Mouse (Mus musculus) heart, postnatal 0 days (tissue): Measurements from ENCODE around the gene Phf24. TPM values are rescaled to one million over a fixed set of nuclear protein-coding genes. Genes with fewer than 3 reads are reported as not detected.

Source experiments
- ATAC-seq: fragments of 200-750 bp; cut with Nextera tagmentation; 2 replicates; pipeline ENCODE4 v1.8.0; 2017; ENCODE audit warnings: low read depth, moderate number of reproducible peaks, moderate library complexity; ENCODE audit not compliant: insufficient read depth
- DNase-seq: peaks from one replicate; pipeline ENCODE4 v3.0.0-alpha.2; 2016; ENCODE audit warnings: low spot score
- H3K27ac ChIP-seq: fragments of 300-500 bp; sonication (generic); 2 replicates; pipeline ENCODE4 v1.5.1; 2014; ENCODE audit warnings: low read depth, mild to moderate bottlenecking
- H3K27me3 ChIP-seq: fragments of 300-500 bp; sonication (generic); 2 replicates; pipeline ENCODE4 v1.6.1; 2014; ENCODE audit warnings: low read length, mixed read lengths; ENCODE audit not compliant: control insufficient read depth, insufficient read depth
- H3K36me3 ChIP-seq: fragments of 300-500 bp; sonication (generic); replicated peaks from 2 replicates; pipeline ENCODE4 v1.6.1; 2014; ENCODE audit warnings: low read length, mixed read lengths; ENCODE audit not compliant: control insufficient read depth, insufficient read depth
- H3K4me1 ChIP-seq: fragments of 300-500 bp; sonication (generic); 2 replicates; pipeline ENCODE4 v1.6.1; 2014; ENCODE audit warnings: antibody characterized with exemption; ENCODE audit not compliant: control insufficient read depth, insufficient read depth
- H3K4me2 ChIP-seq: fragments of 300-500 bp; sonication (generic); 2 replicates; pipeline ENCODE4 v1.6.1; 2014; ENCODE audit warnings: low read depth, mild to moderate bottlenecking, low read length, moderate library complexity
- H3K4me3 ChIP-seq: fragments of 300-500 bp; sonication (generic); 2 replicates; pipeline ENCODE4 v1.5.1; 2014; ENCODE audit warnings: low read depth, low read length
- H3K9ac ChIP-seq: fragments of 300-500 bp; sonication (generic); replicated peaks from 2 replicates; pipeline ENCODE4 v1.6.1; 2014; ENCODE audit warnings: low read depth, low read length, mixed read lengths
- H3K9me3 ChIP-seq: fragments of 300-500 bp; sonication (generic); replicated peaks from 2 replicates; pipeline ENCODE4 v1.6.1; 2016; ENCODE audit warnings: low read length; ENCODE audit not compliant: control insufficient read depth
- CTCF ChIP-seq: IDR thresholded peaks from 2 replicates; pipeline ENCODE4 v1.5.1; 2016; ENCODE audit warnings: antibody characterized with exemption, control low read depth, low read depth
- EP300 ChIP-seq: IDR thresholded peaks from 2 replicates; pipeline ENCODE4 v1.6.1; 2016; ENCODE audit warnings: antibody characterized with exemption, low read depth
- WGBS: fragments of 180-500 bp; shearing (Covaris S2); extraction: QIAGEN DNeasy Blood & Tissue Kit; methylation state at CpG from one replicate; pipeline ENCODE4 v1.1.7; 2014; 5-methylcytosine and 5-hydroxymethylcytosine counted together
- polyA plus RNA-seq: library from polyadenylated mRNA; unstranded; fragments of >200 nt; fragmentation: Nextera tagmentation; extraction: Ambion mirVana; gene quantifications from 2 replicates; pipeline ENCODE4 v1.2.1, GENCODE M21; 2015
- total RNA-seq: library from RNA; depleted of rRNA; stranded (reverse); fragments of >200 nt; gene quantifications from 2 replicates; pipeline ENCODE4 v1.2.3, GENCODE M21; 2014; ENCODE audit warnings: low replicate concordance; rRNA removed

Phf24 gene
- total RNA-seq (4.1 and 13.2 TPM in 2 replicates), polyA plus RNA-seq (5.0 and 5.3 TPM in 2 replicates)

DNA sequence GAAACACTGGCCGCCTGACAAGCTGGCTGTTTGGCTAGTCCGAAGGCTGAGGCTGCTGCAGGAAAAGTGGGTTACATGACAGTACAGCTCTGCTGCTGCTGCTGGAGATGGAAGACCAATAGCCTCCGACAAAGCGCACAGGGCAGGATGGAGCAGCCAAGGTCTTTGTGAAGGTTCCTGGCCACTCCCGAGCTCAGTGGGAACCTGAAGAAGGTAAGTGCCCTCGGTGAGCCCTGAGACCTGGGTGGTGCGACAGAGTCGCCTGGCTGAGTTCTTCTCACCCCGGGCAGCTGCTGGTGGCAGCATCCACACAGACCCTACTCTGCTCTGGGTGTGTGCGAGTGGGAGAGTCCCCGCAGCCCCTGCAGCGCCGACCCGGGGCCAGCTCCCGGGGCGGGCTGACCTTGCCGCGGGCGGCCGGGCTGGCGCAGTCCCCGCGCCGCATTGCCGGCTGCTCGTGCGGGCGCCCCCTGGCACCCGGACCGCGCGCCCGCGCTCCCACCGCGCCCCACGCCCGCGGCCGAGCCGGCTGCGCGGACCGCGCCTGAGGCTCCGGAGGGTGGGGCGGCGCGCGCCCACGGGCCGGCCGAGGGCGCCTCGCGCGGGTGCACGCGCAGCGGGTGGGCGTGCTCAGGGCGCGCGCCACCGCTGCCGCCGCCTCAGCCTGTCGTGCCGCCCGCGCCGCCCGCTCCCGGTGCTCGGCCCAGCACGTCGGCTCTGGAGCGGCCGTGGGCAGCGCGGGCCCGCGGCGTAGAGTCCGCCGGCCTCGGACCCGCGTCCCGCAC, at the start of gene Phf24:
Phf24 (plus strand) TSS at position 44 of the 785 bp plus-strand sequence.
- Histone ChIP-seq H3K27me3 (peaks cover 34% of the 10 kb centered on the region), H3K36me3 (no peaks in the 10 kb centered on the region), H3K4me3 (peak within 1 kb of the TSS; percentile 73), H3K27ac (peak within 1 kb of the TSS; percentile 39; the same call in 1 of the 2 replicates), H3K9me3 (no peaks in the 10 kb centered on the region), H3K4me1 (no peaks in the 10 kb centered on the region), H3K9ac (peak within 1 kb of the TSS; percentile 73), H3K4me2 (peak within 1 kb of the TSS; percentile 93)
- WGBS = 1% methylated on average over 48 of the region's 90 CpGs
- TF ChIP-seq CTCF (no peak), EP300 (no peak)
- peak; percentile 80 for ATAC-seq
- DNase-seq = peak; percentile 44

- ATAC-seq = no peak
- Histone ChIP-seq H3K4me2 (no peak overlapping the region), H3K27me3 (no peaks in the 10 kb centered on the region), H3K4me1 (no peaks in the 10 kb centered on the region), H3K4me3 (no peak overlapping the region), H3K27ac (no peak overlapping the region), H3K9me3 (no peaks in the 10 kb centered on the region), H3K36me3 (no peaks in the 10 kb centered on the region), H3K9ac (no peak overlapping the region)
- TF ChIP-seq EP300 (no peak), CTCF (no peak)
- 43% methylated on average over 3 of the region's 3 CpGs for WGBS
- no peak for DNase-seq
Observed at GRCm38 (mm10) chr4:42867390-42867789, 49.1 kb upstream of the Phf24 start.

DNA sequence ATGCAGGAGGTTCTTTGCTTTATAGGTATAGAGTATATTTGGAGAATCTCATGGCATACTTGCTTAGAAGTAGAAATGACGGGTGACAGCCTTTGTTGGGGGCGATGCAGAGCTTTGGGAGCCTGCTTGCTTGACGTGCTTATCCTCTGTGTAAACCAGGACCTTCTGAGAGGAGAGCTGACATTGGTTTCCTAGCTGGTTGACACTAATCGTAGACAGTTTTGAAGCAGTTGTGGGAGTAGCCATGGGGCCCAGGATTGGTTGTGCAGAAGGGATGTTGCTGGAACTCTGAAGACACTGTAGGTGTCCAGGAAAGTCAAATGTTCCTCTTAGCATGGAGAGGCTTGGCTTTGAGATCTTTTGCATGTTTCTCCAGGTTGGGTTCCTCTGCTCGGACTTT, 48.3 kb upstream of the Phf24 start:
- WGBS = 80% methylated on average over 5 of the region's 5 CpGs
- H3K4me1 ChIP-seq = no peaks in the 10 kb centered on the region
- H3K9me3 ChIP-seq = no peaks in the 10 kb centered on the region
- H3K27ac ChIP-seq = no peak overlapping the region
- TF ChIP-seq CTCF (no peak), EP300 (no peak)
- H3K4me2 ChIP-seq = no peak overlapping the region
- no peak for ATAC-seq
- H3K27me3 ChIP-seq = no peaks in the 10 kb centered on the region
- H3K4me3 ChIP-seq = no peak overlapping the region
- no peaks in the 10 kb centered on the region for H3K36me3 ChIP-seq
- no peak overlapping the region for H3K9ac ChIP-seq
- DNase-seq = no peak

DNA sequence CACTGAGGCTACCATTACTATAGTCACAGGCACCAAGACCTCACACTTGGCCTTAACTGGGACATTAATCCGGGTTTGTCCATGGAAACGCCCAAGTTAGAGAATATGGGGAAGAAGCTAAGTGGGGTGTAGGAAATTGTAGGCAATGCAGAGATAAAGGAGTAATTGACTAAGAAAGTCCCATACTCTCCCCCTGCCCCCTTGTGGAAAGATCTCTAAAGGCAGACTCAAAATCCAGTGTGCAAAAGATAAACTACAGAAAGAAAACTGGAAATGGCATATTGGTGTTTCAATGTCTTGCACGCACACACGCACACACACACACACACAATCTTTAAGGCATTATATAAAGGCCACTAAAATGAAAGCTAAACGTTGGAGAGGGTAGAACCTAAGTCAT, 45.7 kb upstream of the Phf24 start:
- DNase-seq (no peak), ATAC-seq (no peak)
- no peaks in the 10 kb centered on the region for H3K36me3 ChIP-seq
- TF ChIP-seq CTCF = peak; percentile 27
- no peak for TF ChIP-seq EP300
- no peak overlapping the region for H3K27ac ChIP-seq
- H3K27me3 ChIP-seq = no peaks in the 10 kb centered on the region
- no peak overlapping the region for H3K4me3 ChIP-seq
- H3K4me2 ChIP-seq = no peak overlapping the region
- 69% methylated on average over 5 of the region's 5 CpGs for WGBS
- H3K9me3 ChIP-seq = no peaks in the 10 kb centered on the region
- H3K9ac ChIP-seq = no peak overlapping the region
- no peaks in the 10 kb centered on the region for H3K4me1 ChIP-seq

GRCm38 (mm10) chr4:42872151-42872550, 44.3 kb upstream of the Phf24 start:
- 89% methylated on average over 7 of the region's 7 CpGs for WGBS
- Histone ChIP-seq H3K4me3 (no peak overlapping the region), H3K4me2 (no peak overlapping the region), H3K27ac (no peak overlapping the region), H3K9me3 (no peaks in the 10 kb centered on the region), H3K27me3 (no peaks in the 10 kb centered on the region), H3K36me3 (no peaks in the 10 kb centered on the region), H3K9ac (no peak overlapping the region), H3K4me1 (no peaks in the 10 kb centered on the region)
- ATAC-seq (no peak), DNase-seq (no peak)
- no peak for TF ChIP-seq EP300
- no peak for TF ChIP-seq CTCF
